Comparison of ENCODE assay signal across 18 mouse cellular contexts in genomic region chr9:108107867-108108266, GRCm38 (mm10). TPM values are rescaled to one million over a fixed set of nuclear protein-coding genes. Genes with fewer than 3 reads are reported as not detected.
"Had no signal": no experiment of that assay in that cellular context is flagged by ENCODE, and none has a peak within 500 bp of the region (broad histone marks: within the 10 kb centered on the region; RNA-seq: fewer than 3 reads in every experiment).

No protein-coding gene starts in this region.

- ATAC-seq: lung, postnatal 0 days had no signal

- H3K9ac ChIP-seq: liver, embryonic 14.5 days; neural tube, embryonic 15.5 days had no signal

- H3K4me2 ChIP-seq: neural tube, embryonic 15.5 days had no signal

- H3K9me3 ChIP-seq: midbrain, embryonic 10.5 days; neural tube, embryonic 15.5 days had no signal

- H3K27me3 ChIP-seq: neural tube, embryonic 15.5 days had no signal

- DNase-seq: kidney, adult 8-10 months; kidney, postnatal 25 days; left cerebral cortex, postnatal 4 days; lung, adult 2 months; lung, postnatal 36 days; midbrain, embryonic 14.5 days; right cerebral cortex, adult 18-20 months; right cerebral cortex, postnatal 25 days had no signal

- H3K4me3 ChIP-seq: midbrain, embryonic 10.5 days; myocyte; neural tube, embryonic 15.5 days had no signal

- H3K27ac ChIP-seq: liver, embryonic 14.5 days; midbrain, embryonic 10.5 days; neural tube, embryonic 15.5 days; stomach, postnatal 0 days had no signal

RNA-seq across cellular contexts. Expression of gene Mst1, which starts 27.6 kb away (rescaled TPM):
- total RNA-seq: layer of hippocampus, adult 8-10 months; layer of hippocampus, postnatal 14 days; left cerebral cortex, adult 18-20 months; left cerebral cortex, postnatal 10 days; left cerebral cortex, postnatal 4 days had no signal
- polyA plus RNA-seq: midbrain, embryonic 14.5 days; neural tube, embryonic 15.5 days had no signal
